Mouse (Mus musculus) spleen, adult 2 months (tissue): ENCODE measurements at regions not wholly inside any gene's neighbourhood (a gene's known extent, or its start where the extent isn't known, plus 50 kb on each side); places are given as distances from the start of the nearest gene placed in this dataset.

ENCODE experiments used
- CTCF ChIP-seq: fragments of 200-500 bp; IDR thresholded peaks from 2 replicates; pipeline ENCODE4 v1.5.1; 2011; ENCODE audit warnings: mild to moderate bottlenecking, inconsistent platforms; ENCODE audit not compliant: insufficient read depth, insufficient read length, insufficient replicate concordance; ENCODE audit errors: extremely low read depth
- POLR2A ChIP-seq: fragments of 200-500 bp; IDR thresholded peaks from 2 replicates; pipeline ENCODE4 v1.6.1; 2011; ENCODE audit warnings: low read depth, low read length, inconsistent platforms

DNA sequence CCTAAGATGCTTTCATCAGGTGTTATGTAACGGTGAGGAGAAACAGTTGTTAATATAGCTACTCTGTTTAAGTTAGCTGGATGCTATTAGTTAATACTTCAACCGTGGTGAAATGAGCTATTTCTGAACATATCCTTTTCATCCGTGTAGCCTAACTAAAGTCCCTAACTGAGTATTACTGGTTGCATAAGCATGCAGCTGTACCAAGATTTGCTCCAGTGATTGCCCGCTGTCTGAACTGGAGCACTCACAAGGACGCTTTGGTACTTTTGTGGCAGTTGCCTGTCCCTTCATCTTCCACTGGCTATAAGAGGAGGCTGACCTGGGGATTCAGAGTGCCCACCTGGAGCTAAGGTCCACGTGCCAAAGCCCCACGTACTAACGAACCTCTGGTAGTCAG is 65.3 kb upstream of the Lnx1 start:
- TF ChIP-seq POLR2A (no peak), CTCF (no peak)
